Mouse (Mus musculus): ENCODE measurements around the gene Ccdc13.

GRCm38 (mm10) chr9:121808511-121808910 is 30.8 kb downstream of the Ccdc13 start:
- TF ChIP-seq POLR2A (IDR thresholded peaks at IDR 0.05; ENCODE audit: insufficient read length, low read depth) (no peak), USF1 (IDR thresholded peaks at IDR 0.05; ENCODE audit: low read depth) (no peak), TCF3 (IDR thresholded peaks at IDR 0.05; ENCODE audit: insufficient read length, low read depth) (no peak), E2F4 (IDR thresholded peaks at IDR 0.05; ENCODE audit: insufficient read depth) (no peak), CEBPB (IDR thresholded peaks at IDR 0.05; ENCODE audit: insufficient read depth, poor library complexity, severe bottlenecking) (no peak), MAX (IDR thresholded peaks at IDR 0.05; ENCODE audit: low read depth) (no peak)

All from myocyte (in vitro differentiated cells).